Mouse (Mus musculus): ENCODE measurements around the gene Lcn12.

The Lcn12 gene

DNA sequence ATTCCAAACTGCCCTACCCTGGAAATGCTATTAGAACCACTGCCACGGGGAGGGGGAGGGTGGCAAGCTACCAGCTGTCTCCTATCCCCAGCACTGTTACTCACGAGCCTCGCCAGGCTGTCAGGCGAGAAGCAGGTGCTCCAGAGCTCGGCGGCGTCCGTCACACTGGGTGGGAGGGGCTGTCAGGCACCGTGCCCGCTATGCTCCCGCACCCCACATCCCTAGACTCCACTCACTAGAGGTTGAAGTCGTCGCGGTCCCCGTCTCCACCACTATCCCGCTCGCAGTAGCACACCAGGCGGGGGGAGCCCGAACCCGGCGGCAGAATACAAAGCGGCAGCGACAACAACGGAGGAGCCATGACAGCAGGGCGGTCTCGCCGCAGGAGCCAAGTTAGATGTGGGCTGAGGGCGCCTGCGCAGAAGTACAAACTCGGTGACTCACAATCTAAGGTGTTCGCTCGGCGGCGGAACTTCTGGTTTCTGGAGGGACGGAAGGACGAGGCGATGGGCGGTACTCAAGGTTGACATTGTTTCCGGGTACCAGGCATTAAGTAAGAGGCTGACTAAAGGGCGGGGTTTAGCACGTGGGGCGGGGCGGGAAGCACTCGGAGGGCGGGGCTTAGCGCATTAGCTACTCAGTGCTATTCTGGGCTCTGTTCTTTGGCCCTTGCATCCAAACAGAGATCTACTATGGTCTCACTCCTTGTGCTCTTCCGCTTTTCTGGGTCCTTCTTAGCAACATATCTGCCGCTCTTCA lies 33.0 kb downstream of the Lcn12 start, which contains the start of gene Paxx:
Gene Paxx (minus strand): TSS at position 544 of the 759 bp plus-strand sequence.
- peak; percentile 88 for DNase-seq (ENCODE audit: low spot score)

DNA sequence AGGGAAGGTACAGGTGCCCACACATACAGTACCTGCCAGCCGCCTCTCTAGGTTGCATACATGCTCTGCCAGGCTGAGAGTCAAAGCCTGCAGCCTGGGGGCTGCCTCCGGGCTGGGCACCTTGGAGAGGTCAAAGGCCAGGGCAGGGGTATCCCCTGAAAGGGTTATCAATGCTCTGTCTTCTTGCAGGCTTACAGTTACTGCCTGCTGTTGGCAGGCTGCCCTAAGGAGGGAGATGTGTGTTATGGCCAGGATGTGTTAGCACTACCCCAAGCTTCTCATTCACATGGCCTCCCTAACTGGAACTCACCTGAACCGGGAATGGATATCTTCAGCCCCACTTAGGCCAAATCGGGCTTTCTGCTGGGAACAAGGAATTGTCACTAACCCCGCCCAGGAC lies 33.6 kb downstream of the Lcn12 start:
- DNase-seq (ENCODE audit: low spot score): no peak

DNA sequence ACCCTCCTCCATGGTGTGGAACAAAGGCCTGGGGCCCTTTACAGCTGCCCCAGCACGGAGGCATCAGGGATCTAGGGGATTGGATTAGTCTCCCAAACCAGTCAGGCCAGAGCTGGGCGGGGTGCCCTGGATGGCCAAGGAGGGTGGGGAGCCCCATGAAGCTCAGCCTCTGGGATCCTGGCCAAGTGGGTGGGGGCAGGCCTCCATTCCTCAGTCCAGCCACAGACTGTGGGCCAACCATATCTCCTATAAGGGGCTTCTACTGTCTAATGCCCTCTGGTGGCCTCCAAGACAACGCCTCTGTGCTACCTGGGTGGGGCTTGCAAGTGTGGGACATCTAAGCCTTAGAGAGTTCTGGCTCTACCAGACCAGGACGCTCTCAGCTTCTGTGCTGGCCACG lies 34.8 kb downstream of the Lcn12 start:
- DNase-seq (ENCODE audit: low spot score): peak; percentile 39

DNA sequence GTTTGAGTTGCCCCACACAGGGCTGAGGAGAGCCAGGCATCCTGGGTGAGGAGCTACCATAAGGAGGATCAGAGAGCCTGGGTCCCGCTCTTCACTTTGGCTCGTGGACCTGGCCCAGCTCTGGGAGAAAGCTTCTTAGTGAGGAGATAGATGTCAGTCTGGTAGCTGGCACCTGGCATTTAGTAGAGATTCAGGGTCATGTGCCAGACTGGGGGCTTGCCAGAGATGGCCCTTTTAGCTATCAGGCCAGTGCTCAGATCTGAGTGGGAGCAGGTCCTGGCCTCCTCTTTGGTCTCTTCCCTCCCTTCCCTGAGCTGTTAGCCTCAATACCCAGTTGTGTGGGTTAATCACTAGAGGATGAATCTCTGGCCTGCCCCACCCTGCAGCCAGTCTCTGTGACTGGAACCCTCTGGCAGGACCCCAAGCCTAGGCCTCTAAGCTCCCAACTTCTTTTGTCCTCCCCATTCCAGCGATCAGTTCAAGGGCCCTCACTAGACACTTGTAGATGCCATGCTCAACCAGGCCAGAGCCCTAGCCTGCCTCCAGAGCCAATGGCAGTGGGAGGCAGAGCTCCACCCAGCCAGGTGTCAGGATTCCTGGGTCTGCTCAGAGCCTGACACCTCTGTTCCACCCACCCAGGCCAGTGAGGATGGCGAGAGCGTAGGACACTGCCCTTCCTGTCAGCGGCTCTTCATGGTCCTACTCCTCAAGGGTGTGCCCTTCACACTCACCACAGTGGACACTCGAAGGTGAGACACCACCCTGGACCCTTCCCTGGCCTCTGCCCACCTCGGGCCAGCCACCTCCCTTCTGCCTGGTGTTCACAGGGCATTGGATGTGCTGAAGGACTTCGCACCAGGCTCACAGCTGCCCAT lies 36.5 kb downstream of the Lcn12 start:
- DNase-seq (ENCODE audit: low spot score): no peak

DNA sequence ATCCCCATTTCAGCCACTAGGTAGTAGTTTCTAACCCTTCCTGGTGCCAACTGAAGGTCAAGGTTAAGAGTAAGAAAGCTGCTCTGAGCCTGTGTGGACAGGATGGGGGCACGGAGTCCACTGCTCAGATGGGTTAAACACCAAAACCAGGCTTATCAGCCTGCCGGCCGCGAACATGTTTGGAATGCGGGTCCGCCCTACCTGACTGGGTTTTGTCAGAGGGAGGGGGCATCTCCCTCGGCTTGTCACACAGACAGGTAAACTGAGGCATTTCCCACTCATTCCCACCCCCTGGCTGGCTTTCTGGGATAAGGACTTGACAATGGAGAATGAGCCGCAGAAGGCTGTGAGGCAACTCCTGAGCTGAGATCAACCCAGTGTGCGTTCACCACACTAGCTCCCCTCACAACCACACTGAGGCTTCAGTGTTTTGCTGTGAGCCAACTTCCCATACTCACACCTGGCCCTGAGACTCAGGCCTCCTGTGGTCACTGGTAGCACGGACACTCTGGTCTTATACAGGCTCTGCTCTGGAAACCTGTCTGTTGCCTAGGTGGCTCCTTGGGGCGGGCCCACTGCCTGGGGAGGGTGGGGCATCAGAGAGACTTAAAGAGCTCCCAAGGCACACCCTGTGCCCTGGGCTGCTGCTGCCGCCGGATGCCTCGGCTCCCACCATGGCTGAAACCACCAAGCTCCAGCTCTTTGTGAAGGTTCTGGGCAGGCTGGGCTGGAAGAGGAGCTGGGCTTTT lies 37.3 kb downstream of the Lcn12 start, which contains the start of gene Clic3:
Gene Clic3 (plus strand): TSS at position 634 of the 749 bp plus-strand sequence.
- no peak for DNase-seq (ENCODE audit: low spot score)

DNA sequence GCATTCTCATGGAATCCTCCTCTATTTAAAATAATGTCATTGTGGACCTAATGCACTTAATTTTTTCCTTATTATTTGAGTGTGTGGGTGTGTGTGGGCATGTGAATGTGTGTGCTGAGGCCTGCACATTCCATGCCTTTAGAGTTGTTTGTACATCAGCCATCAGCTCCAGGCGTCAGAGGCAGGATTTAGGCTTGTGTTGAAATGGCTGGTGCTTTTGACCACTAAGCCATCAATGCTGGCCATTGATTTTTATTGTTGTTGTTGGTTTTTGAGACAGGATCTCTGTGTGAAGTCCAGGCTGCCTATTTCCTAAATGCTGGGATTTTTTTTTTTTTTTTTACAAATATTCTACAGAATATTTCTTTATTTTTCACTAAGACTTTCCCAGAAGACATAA lies 40.8 kb downstream of the Lcn12 start:
- DNase-seq (ENCODE audit: low spot score): no peak

DNA sequence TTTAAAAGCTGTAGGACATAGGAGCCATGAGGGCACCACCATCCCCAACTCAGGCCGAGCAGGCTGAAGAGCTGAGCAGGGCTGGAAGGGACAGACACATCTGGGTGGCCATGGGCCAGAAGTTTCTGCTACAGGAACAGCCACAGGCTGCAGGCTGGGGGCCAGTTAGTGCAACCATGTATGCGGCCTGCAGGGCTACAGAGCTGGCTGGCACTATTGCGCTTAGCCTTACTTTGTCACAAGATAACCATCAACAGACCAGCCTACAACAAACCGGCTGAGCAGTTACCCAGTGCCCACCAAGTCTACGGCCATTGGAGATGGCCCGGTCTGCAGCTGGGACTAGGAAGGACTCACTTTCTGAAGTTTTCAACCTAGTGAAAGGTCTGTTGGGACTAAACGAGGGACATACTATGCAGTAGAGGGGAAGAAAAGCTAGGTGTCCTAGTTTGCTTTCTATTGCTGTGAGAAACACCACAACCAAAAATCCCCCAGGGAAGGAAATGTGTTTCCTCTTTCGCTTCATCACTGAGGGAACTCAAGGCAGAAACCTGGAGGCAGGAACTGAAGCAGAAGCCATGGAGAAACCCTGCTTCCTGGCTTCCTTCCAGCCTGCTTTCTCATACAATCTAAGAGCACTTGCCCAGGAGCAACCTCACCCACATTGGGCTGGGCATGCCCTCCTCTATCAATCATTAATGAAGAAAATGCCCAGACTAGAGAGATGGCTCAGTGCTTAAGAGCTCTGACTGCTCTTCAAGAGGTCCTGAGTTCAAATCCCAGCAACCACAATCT lies 42.7 kb downstream of the Lcn12 start:
- DNase-seq (ENCODE audit: low spot score): no peak

DNA sequence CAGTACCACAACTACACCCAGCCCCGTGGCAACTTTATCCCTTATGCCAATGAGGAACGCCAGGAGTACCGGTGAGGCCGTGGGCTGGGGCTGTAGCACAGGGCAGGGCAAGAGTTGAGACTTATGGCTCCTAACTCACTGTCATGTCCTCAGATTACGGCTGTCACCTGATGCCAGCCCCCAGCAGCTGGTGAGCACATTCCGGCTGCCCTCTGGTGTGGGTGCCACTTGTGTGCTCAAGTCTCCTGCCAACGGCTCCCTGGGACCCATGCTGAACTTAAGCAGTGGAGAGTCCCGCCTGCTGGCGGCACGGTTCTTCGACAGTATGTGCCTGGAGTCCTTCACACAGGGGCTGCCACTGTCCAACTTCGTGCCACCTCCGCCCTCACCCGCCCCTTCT lies 51.0 kb downstream of the Lcn12 start:
- no peak for DNase-seq (ENCODE audit: low spot score)

DNA sequence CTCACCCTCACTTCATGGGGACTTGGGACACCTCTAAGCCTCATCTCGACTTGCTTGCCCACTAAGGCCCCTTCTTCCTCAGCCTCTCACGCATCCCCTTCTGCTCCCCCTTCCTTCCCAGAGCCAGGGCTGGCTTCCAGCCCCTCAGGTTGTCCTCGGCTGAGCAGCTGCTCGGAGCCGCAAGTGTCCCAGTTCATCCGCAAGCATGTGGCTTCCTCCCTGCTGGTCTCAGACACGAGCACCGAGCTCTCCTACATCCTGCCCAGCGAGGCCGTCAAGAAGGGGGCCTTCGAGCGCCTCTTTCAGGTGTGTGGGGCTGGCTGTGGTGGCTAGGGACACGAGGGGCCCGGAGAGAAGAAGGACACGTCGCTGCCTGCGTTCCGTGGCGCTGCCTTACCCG lies 52.6 kb downstream of the Lcn12 start:
- no peak for DNase-seq (ENCODE audit: low spot score)
